Mouse (Mus musculus) layer of hippocampus, postnatal 36 days (tissue): ENCODE results near the gene Akr1b10. TPM values are rescaled to one million over a fixed set of nuclear protein-coding genes. Genes with fewer than 3 reads are reported as not detected.

Source experiments
- total RNA-seq, 2 experiments: library from RNA; stranded (reverse); gene quantifications; 2 replicates each; pipeline ENCODE4 v1.2.3; 2021

The Akr1b10 gene
- total RNA-seq, 2 experiments from 2014 or later = 24.8 to 25.1 TPM

Other genes starting within 250 kb of the Akr1b10 start
- gene Slc35b4, start 207.1 kb upstream of the Akr1b10 start, total RNA-seq = 10 to 100 TPM; 57.8 to 61.0 TPM
- 10 to 100 TPM; 34.6 to 45.8 TPM for gene Akr1b3, start 66.7 kb upstream of the Akr1b10 start, total RNA-seq
- under 1 TPM; 0.42 to 0.56 TPM for gene Akr1b8, start 30.1 kb upstream of the Akr1b10 start, total RNA-seq
- gene Akr1b7, start 28.1 kb downstream of the Akr1b10 start, total RNA-seq = not detected
- gene Bpgm, start 92.0 kb downstream of the Akr1b10 start, total RNA-seq = 10 to 100 TPM; 65.7 to 69.3 TPM
- gene Cald1, start 214.3 kb downstream of the Akr1b10 start, total RNA-seq = 10 to 100 TPM; 34.0 to 40.7 TPM